Mouse (Mus musculus) liver, embryonic 16.5 days (tissue): Measurements from ENCODE around the gene Olfr1386. TPM values are rescaled to one million over a fixed set of nuclear protein-coding genes. Genes with fewer than 3 reads are reported as not detected.
"Not testable (repeated sequence)": the region's sequence is repeated elsewhere in the genome, so short reads cannot be mapped to it uniquely, and the experiment has no call there.

Experiments
- ATAC-seq: fragments of 200-750 bp; cut with Nextera tagmentation; 2 replicates; pipeline ENCODE4 v1.8.0; 2017; ENCODE audit warnings: low read depth, mild to moderate bottlenecking, moderate number of reproducible peaks, moderate library complexity
- H3K27ac ChIP-seq: fragments of 300-500 bp; sonication (generic); 2 replicates; pipeline ENCODE4 v1.5.1; 2014; ENCODE audit warnings: mild to moderate bottlenecking, low read length
- H3K27me3 ChIP-seq: fragments of 300-500 bp; sonication (generic); 2 replicates; pipeline ENCODE4 v1.6.1; 2014; ENCODE audit warnings: low read depth, low read length, mixed read lengths; ENCODE audit not compliant: control insufficient read depth, insufficient read depth
- H3K36me3 ChIP-seq: fragments of 300-500 bp; sonication (generic); 2 replicates; pipeline ENCODE4 v1.6.1; 2014; ENCODE audit warnings: mild to moderate bottlenecking; ENCODE audit not compliant: control insufficient read depth, insufficient read depth
- H3K4me1 ChIP-seq: fragments of 300-500 bp; sonication (generic); 2 replicates; pipeline ENCODE4 v1.6.1; 2014; ENCODE audit warnings: low read depth, low read length, mixed read lengths; ENCODE audit not compliant: control insufficient read depth
- H3K4me2 ChIP-seq: fragments of 300-500 bp; sonication (generic); 2 replicates; pipeline ENCODE4 v1.6.1; 2014; ENCODE audit warnings: low read depth, low read length, mixed read lengths
- H3K4me3 ChIP-seq: fragments of 300-500 bp; sonication (generic); 2 replicates; pipeline ENCODE4 v1.5.1; 2014; ENCODE audit warnings: low read depth, mild to moderate bottlenecking, low read length
- H3K9ac ChIP-seq: fragments of 300-500 bp; sonication (generic); 2 replicates; pipeline ENCODE4 v1.6.1; 2014; ENCODE audit warnings: low read depth, low read length
- H3K9me3 ChIP-seq: fragments of 300-500 bp; sonication (generic); replicated peaks from 2 replicates; pipeline ENCODE4 v1.6.1; 2016; ENCODE audit warnings: low read length; ENCODE audit not compliant: control insufficient read depth
- WGBS: fragments of 180-500 bp; shearing (Covaris S2); extraction: QIAGEN DNeasy Blood & Tissue Kit; methylation state at CpG from one replicate; pipeline ENCODE4 v1.1.7; 2014; ENCODE audit not compliant: insufficient replicate concordance; 5-methylcytosine and 5-hydroxymethylcytosine counted together
- polyA plus RNA-seq: library from polyadenylated mRNA; unstranded; fragments of >200 nt; fragmentation: Nextera tagmentation; extraction: Ambion mirVana; gene quantifications from 2 replicates; pipeline ENCODE4 v1.2.1, GENCODE M21; 2015

Gene Olfr1386
- polyA plus RNA-seq = not detected in 2 replicates

DNA sequence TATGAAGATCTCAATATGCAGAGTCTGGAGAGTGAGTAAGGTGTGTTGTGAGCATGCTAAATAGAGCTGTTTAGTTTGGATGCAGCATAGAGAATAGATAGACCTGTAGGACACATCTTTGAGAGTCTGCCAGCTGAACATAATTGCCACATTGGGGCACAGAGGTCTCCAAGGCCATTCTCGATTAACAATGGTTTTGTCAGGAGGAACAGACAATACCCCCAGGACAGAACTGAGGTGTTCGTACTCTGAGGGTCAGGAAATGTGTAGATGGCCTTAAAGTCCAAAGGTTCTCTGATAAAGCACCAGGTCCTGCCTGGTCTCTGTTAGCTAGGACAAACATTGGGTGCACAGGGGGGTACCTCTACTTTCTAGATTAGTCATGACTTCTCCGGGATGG is at the start of gene Olfr1386:
TSS of gene Olfr1386 (plus strand) at position 301 of the 400 bp plus-strand sequence.
- WGBS = 55% methylated on average over 2 of the region's 3 CpGs
- not testable (repeated sequence) for H3K4me3 ChIP-seq, ATAC-seq

DNA sequence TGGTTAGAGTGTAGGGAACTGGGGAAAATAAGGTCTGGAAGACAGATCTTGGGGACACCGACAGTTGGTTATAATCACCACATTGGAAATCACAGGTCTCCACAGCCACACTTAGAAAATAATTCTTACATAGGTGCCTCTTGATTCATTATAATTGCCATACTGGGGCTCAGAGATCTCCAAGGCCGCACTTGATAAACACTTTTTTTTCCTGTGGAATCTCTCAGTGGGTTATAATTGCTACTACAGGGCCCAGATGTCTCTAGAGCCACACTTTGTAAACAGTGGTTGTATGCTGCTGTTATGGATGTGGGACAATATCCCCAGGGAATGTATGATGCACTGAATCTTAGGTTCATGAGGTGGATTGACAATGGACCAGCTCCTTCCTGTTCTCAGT is 42.1 kb upstream of the Olfr1386 start, which contains the start of gene Olfr1389:
TSS of gene Olfr1389 (plus strand) at position 301 of the 400 bp plus-strand sequence.
- H3K27me3 ChIP-seq = no peaks in the 10 kb centered on the region
- no peak within 1 kb of the TSS for H3K9ac ChIP-seq
- no peaks in the 10 kb centered on the region for H3K4me1 ChIP-seq
- ATAC-seq = no peak
- no peak within 1 kb of the TSS for H3K27ac ChIP-seq
- no peaks in the 10 kb centered on the region for H3K36me3 ChIP-seq
- H3K4me3 ChIP-seq = no peak within 1 kb of the TSS
- no peak within 1 kb of the TSS for H3K4me2 ChIP-seq
- H3K9me3 ChIP-seq = no peaks in the 10 kb centered on the region
- WGBS = 62% methylated on average over 2 of the region's 2 CpGs

More for the DNA sequence above, at the start of gene Olfr1386:
- H3K9me3 ChIP-seq, H3K9ac ChIP-seq, H3K36me3 ChIP-seq, H3K27ac ChIP-seq, H3K27me3 ChIP-seq, H3K4me1 ChIP-seq, H3K4me2 ChIP-seq: not testable (repeated sequence)

DNA sequence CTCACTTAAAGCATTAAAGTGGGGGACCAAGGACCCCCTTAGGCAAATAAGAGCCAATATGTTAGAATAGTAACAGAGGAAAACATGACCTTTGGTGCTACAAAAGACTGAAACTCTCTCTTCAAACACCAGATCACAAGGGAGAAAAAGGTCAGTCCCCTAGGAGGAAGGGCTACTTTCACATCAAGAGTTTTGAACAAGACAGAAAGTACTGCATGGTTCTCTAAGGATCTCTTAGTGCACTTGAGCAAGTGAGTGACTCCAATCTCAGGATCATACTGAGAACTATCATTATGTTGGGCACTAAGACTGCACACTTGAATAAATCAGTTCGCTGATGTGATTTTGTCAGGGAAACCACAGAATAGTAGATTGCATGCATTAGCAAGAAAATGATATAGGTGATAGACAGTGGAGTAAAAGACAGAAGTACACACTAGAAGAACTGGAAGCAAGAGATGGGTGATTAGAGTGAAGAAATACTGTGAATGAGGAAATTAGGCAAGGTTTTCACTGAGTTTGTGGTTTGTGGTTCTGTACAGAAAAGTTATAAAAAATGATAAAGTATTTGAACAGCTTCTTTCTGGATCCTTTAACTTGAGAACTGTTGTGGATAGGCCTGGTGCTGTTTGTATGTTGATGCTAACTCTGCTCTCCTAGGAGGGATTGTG is 39.5 kb upstream of the Olfr1386 start:
- H3K9me3 ChIP-seq = no peaks in the 10 kb centered on the region
- H3K4me2 ChIP-seq = no peak overlapping the region
- 49% methylated on average over 1 of the region's 1 CpGs for WGBS
- H3K4me3 ChIP-seq = no peak overlapping the region
- no peaks in the 10 kb centered on the region for H3K36me3 ChIP-seq
- no peak for ATAC-seq
- H3K9ac ChIP-seq = no peak overlapping the region
- no peaks in the 10 kb centered on the region for H3K27me3 ChIP-seq
- no peak overlapping the region for H3K27ac ChIP-seq
- H3K4me1 ChIP-seq = no peaks in the 10 kb centered on the region

DNA sequence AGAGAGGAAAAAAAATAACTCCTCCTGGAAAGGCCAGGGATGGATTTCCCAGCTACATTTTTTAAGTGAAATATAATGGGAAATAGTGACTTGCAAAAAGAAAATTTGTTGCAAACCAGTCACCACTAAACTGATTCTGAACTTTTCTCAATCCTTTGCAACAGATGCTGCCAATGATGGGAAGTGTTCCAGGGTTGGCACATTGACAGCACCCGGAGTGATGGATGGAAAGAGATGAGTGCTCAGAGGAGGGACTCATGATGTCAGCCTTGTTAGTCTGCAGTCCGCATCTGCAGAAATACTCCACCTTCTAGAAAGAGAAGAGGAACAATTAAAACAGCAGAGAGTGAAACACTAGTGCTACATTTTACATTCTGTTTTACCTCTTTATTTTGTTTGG is 35.2 kb upstream of the Olfr1386 start:
- no peak overlapping the region for H3K27ac ChIP-seq
- no peaks in the 10 kb centered on the region; the same call in 1 of the 2 replicates for H3K9me3 ChIP-seq
- WGBS = 62% methylated on average over 2 of the region's 2 CpGs
- no peak for ATAC-seq
- H3K27me3 ChIP-seq = no peaks in the 10 kb centered on the region
- no peak overlapping the region for H3K4me3 ChIP-seq
- H3K36me3 ChIP-seq = no peaks in the 10 kb centered on the region
- H3K4me1 ChIP-seq = no peaks in the 10 kb centered on the region
- no peak overlapping the region for H3K9ac ChIP-seq
- H3K4me2 ChIP-seq = no peak overlapping the region

DNA sequence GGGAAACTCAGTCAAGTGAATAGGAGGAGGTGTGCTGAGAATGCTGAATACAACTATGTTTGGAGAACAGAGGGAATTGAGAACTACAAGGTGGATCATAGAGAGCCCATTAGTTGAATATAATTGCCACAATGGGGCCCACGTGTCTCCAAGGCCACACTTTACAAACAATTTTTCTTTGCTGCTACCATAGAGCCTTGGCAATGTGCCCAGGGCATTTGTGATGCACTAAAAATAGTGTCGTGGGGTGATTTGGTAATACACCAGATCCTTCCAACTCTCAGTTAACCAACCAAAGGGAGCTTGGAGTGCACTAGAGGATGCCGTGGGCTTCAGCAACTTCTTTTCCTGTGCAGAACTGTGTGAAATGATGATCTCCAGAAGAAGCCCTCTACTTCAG is 28.4 kb upstream of the Olfr1386 start, which contains the start of gene Olfr1388:
TSS of gene Olfr1388 (plus strand) at position 214 of the 400 bp plus-strand sequence.
- WGBS = 47% methylated on average over 3 of the region's 3 CpGs
- Histone ChIP-seq H3K9ac (no peak within 1 kb of the TSS), H3K27ac (no peak within 1 kb of the TSS), H3K27me3 (no peaks in the 10 kb centered on the region), H3K4me3 (no peak within 1 kb of the TSS), H3K9me3 (no peaks in the 10 kb centered on the region; the same call in 1 of the 2 replicates), H3K4me2 (no peak within 1 kb of the TSS), H3K36me3 (no peaks in the 10 kb centered on the region), H3K4me1 (no peaks in the 10 kb centered on the region)
- ATAC-seq = no peak

DNA sequence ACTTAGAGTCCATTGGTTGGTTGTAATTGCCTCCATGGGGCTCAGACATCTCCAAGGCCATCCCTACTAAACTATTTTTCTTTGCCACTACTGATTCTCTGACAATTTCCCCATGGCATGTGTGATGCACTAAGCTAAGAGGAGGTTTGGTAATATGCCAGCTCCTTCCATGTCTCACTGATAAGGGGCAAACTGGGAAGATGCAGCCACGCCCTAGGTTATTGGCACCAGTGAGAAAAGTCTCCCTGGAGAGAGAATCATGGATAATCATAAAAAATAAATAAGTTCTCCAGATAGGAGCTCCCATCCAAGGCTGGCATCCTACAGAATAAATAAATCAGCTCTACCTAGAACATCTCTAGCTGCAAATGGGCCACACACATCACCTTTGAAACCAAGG is 9.8 kb upstream of the Olfr1386 start, which contains the start of gene Olfr1387:
TSS of gene Olfr1387 (plus strand) at position 301 of the 400 bp plus-strand sequence.
- H3K9me3 ChIP-seq = no peaks in the 10 kb centered on the region
- 34% methylated on average over 1 of the region's 1 CpGs for WGBS
- no peak within 1 kb of the TSS for H3K4me2 ChIP-seq
- no peak within 1 kb of the TSS for H3K27ac ChIP-seq
- H3K4me1 ChIP-seq = no peaks in the 10 kb centered on the region
- H3K27me3 ChIP-seq = no peaks in the 10 kb centered on the region
- H3K36me3 ChIP-seq = no peaks in the 10 kb centered on the region
- ATAC-seq = no peak
- H3K4me3 ChIP-seq = no peak within 1 kb of the TSS
- H3K9ac ChIP-seq = no peak within 1 kb of the TSS

DNA sequence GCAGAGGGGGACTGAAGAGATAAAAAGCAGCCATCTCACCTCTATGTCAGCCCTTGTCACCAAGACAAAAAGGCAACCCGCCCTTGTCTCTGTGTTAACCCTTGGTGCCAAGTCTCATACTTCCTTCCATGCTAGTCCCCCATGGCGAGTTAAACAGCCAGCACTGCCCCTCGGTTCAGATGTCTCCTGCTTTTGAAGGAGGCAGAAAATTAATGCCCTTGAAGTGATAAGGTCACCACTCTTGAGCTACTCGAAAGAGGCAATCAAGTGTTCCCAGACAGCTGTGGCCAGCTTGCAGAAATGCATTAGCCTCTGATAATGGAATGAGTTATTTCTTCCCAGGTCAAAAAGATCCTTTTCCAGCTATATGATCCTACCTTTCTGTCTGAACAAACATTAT is 21.1 kb downstream of the Olfr1386 start:
- no peak overlapping the region for H3K9ac ChIP-seq
- H3K4me3 ChIP-seq = no peak overlapping the region
- no peak overlapping the region for H3K27ac ChIP-seq
- no peaks in the 10 kb centered on the region for H3K36me3 ChIP-seq
- H3K4me1 ChIP-seq = no peaks in the 10 kb centered on the region
- no peak for ATAC-seq
- no peaks in the 10 kb centered on the region for H3K27me3 ChIP-seq
- H3K4me2 ChIP-seq = no peak overlapping the region
- 30% methylated on average over 4 of the region's 4 CpGs for WGBS
- H3K9me3 ChIP-seq = no peaks in the 10 kb centered on the region

DNA sequence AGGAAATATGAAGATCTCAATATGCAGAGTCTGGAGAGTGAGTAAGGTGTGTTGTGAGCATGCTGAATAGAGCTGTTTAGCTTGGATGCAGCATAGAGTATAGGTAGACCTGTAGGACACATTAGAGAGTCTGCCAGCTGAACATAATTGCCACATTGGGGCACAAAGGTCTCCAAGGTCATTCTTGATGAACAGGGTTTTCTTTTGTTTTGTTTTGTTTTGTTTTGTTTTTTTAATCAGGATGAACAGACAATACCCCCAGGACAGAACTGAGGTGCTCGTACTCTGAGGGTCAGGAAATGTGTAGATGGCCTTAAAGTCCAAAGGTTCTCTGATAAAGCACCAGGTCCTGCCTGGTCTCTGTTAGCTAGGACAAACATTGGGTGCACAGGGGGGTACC is 23.9 kb downstream of the Olfr1386 start, which contains the start of gene Olfr1385:
TSS of gene Olfr1385 (plus strand) at position 301 of the 400 bp plus-strand sequence.
- not testable (repeated sequence) for H3K4me3 ChIP-seq, H3K9ac ChIP-seq, H3K27ac ChIP-seq, H3K27me3 ChIP-seq, H3K4me2 ChIP-seq, H3K9me3 ChIP-seq, H3K4me1 ChIP-seq, H3K36me3 ChIP-seq, ATAC-seq
- 27% methylated on average over 1 of the region's 1 CpGs for WGBS

DNA sequence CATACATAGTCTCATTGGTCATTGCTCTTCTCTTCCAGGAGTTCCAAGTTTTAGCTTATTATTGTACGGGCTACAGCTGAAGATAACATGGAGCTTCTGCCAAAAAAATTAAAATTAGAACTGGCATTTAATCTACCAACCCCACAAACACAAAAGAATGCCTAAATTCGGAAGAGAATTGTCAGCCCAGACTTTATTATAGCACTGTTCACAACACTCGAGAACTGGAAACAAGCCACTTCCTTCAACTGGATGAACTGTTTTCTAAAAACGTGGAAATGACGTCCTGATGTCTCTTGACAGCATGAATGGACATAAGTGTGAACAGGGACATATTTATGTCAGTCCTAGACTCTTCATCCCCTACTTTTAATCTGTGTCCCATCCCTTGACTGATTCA is 53.2 kb downstream of the Olfr1386 start:
- no peak overlapping the region for H3K4me2 ChIP-seq
- H3K4me1 ChIP-seq = no peaks in the 10 kb centered on the region
- no peaks in the 10 kb centered on the region for H3K27me3 ChIP-seq
- ATAC-seq = no peak
- H3K4me3 ChIP-seq = no peak overlapping the region
- no peaks in the 10 kb centered on the region for H3K36me3 ChIP-seq
- no peak overlapping the region for H3K27ac ChIP-seq
- H3K9ac ChIP-seq = no peak overlapping the region
- H3K9me3 ChIP-seq = no peaks in the 10 kb centered on the region
- WGBS = 35% methylated on average over 5 of the region's 5 CpGs
